Mouse (Mus musculus): ENCODE results near the gene 4930579F01Rik.

DNA sequence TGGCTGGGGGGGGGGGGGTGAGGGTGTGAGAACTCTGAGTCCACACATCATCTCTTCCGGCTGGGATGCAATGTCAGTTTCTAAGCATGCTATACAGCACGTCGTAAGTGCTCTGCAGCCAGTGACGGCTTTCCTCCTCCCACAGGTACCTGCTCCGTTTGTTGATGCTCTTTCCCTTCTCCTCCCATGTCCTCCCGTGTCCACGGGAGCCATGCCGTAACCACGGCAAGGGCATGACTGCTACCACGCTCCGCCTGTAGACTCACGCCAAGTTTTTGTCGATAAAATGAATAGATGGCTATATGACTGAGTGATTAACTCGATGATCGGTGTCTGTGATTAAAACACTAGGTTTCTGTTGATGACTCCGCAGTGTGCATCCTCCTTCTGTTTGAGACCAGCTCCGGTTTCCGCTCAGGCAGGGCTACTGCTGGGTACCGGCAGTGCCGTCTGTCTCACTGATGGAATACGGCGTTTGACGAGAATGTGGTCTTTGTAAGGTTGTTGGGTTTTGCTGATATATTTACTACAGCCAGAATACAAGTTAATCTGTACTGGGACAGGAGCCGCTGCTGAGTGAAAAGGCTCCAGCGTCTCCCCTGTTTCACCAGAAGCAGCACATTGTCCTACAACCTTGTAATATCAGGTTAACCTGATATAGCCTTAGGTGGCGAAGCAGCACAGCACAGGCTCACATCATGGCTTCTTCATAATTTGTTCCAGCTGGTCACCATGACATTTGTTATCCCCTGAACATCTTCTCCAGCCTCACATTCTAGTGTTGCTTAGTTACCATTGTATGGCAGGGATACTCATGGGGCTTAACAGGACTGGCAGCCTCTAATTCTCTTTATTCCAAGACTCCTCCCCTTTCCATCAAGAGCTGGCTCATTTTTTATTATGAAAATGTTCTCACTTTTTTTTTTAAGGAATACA is 7.4 kb downstream of the 4930579F01Rik start:
- TF ChIP-seq POLR2A (IDR thresholded peaks at IDR 0.05; ENCODE audit: control insufficient read depth, extremely low read depth, insufficient read depth, low read length, poor library complexity) (no peak), CTCF (IDR thresholded peaks at IDR 0.05; ENCODE audit: borderline replicate concordance, control insufficient read depth, extremely low read depth, insufficient read depth, low read length, poor library complexity) (no peak)

Measured in thymus, adult 2 months (tissue).